ENCODE assay signal across 8 mouse cellular contexts in genomic region chr11:94385977-94386771, GRCm38 (mm10). TPM values are rescaled to one million over a fixed set of nuclear protein-coding genes. Genes with fewer than 3 reads are reported as not detected.
DNase-seq lines count a peak whose midpoint lies in the region; ATAC-seq and TF ChIP-seq lines count a peak whose summit lies in the region.

No protein-coding gene starts in this region.

- H3K4me3 ChIP-seq in heart, embryonic 11.5 days (ENCODE audit: low read depth, low read length): no peak overlapping the region
- no peak overlapping the region for H3K4me3 ChIP-seq in kidney, adult 2 months (ENCODE audit: insufficient read depth, low read depth, low read length)
- no peak overlapping the region for H3K4me3 ChIP-seq in lung, embryonic 14.5 days (ENCODE audit: low read depth, low read length)
- H3K4me3 ChIP-seq in neural tube, embryonic 13.5 days: no peak overlapping the region

- H3K4me1 ChIP-seq in heart, embryonic 11.5 days (ENCODE audit: control insufficient read depth, insufficient read depth, low read length): peaks cover 10% of the 10 kb centered on the region
- H3K4me1 ChIP-seq in kidney, adult 2 months (ENCODE audit: control insufficient read depth, insufficient read depth, low read length): peaks cover 5% of the 10 kb centered on the region; the same call in 1 of the 2 replicates
- H3K4me1 ChIP-seq in lung, embryonic 14.5 days (ENCODE audit: insufficient read depth): peaks cover 11% of the 10 kb centered on the region; the same call in 1 of the 2 replicates
- peaks cover 15% of the 10 kb centered on the region for H3K4me1 ChIP-seq in neural tube, embryonic 13.5 days (replicated peaks)

- H3K27ac ChIP-seq in heart, embryonic 11.5 days (ENCODE audit: low read depth, low read length): no peak overlapping the region
- H3K27ac ChIP-seq in kidney, adult 2 months (ENCODE audit: insufficient read depth, low read depth, low read length): peak overlapping the region; percentile 41; the same call in 1 of the 2 replicates
- H3K27ac ChIP-seq in lung, embryonic 14.5 days (ENCODE audit: low read depth): peak overlapping the region; percentile 33; the same call in 1 of the 2 replicates
- H3K27ac ChIP-seq in neural tube, embryonic 13.5 days (replicated peaks): 0 out of 2 replicates have a peak overlapping the region, but pooled peaks have one; percentile 15

- no peak for TF ChIP-seq CTCF in kidney, adult 2 months (conservative IDR thresholded peaks at IDR 0.05; ENCODE audit: insufficient read depth, insufficient read length, low read depth, low read length)
- TF ChIP-seq CTCF in lung, embryonic 14.5 days (IDR thresholded peaks at IDR 0.05; ENCODE audit: low read depth): no peak

- TF ChIP-seq POLR2A in kidney, adult 2 months (IDR thresholded peaks at IDR 0.05; ENCODE audit: low read depth, low read length): no peak

- ATAC-seq in heart, embryonic 11.5 days (replicated peaks; ENCODE audit: insufficient number of reproducible peaks, low FRiP score, low TSS enrichment): no peak; the same call in 1 of the 2 replicates
- ATAC-seq in lung, embryonic 14.5 days (ENCODE audit: insufficient read depth): peak; percentile 76
- peak; percentile 65 for ATAC-seq in neural tube, embryonic 13.5 days (ENCODE audit: low read depth)

- H3K36me3 ChIP-seq in heart, embryonic 11.5 days (ENCODE audit: control insufficient read depth, insufficient read depth, low read length): no peaks in the 10 kb centered on the region
- no peaks in the 10 kb centered on the region for H3K36me3 ChIP-seq in kidney, adult 2 months (ENCODE audit: control insufficient read depth, insufficient read depth, low read length)
- no peaks in the 10 kb centered on the region for H3K36me3 ChIP-seq in lung, embryonic 14.5 days (ENCODE audit: insufficient read depth)
- H3K36me3 ChIP-seq in neural tube, embryonic 13.5 days: no peaks in the 10 kb centered on the region

- peaks cover under 1% of the 10 kb centered on the region for H3K27me3 ChIP-seq in heart, embryonic 11.5 days (ENCODE audit: control insufficient read depth, insufficient read depth, low read length)
- no peaks in the 10 kb centered on the region for H3K27me3 ChIP-seq in kidney, adult 2 months (replicated peaks; ENCODE audit: control insufficient read depth, insufficient read depth, low read length)
- no peaks in the 10 kb centered on the region for H3K27me3 ChIP-seq in lung, embryonic 14.5 days (ENCODE audit: insufficient read depth, low read length)
- H3K27me3 ChIP-seq in neural tube, embryonic 13.5 days: peaks cover 5% of the 10 kb centered on the region; the same call in 1 of the 2 replicates

- peak overlapping the region; percentile 33 for H3K4me2 ChIP-seq in heart, embryonic 11.5 days
- peak overlapping the region; percentile 40 for H3K4me2 ChIP-seq in lung, embryonic 14.5 days
- H3K4me2 ChIP-seq in neural tube, embryonic 13.5 days: peak overlapping the region; percentile 13; the same call in 1 of the 2 replicates

- no peaks in the 10 kb centered on the region for H3K9me3 ChIP-seq in heart, embryonic 11.5 days (replicated peaks; ENCODE audit: control insufficient read depth, low read length)
- no peaks in the 10 kb centered on the region for H3K9me3 ChIP-seq in lung, embryonic 14.5 days (ENCODE audit: low read depth, low read length)
- no peaks in the 10 kb centered on the region for H3K9me3 ChIP-seq in neural tube, embryonic 13.5 days

- peak; percentile 46 to 67 for DNase-seq in adrenal gland, adult (ENCODE audit: inconsistent age in 2 of 2, low spot score in 1 of 2)
- DNase-seq in adrenal gland, postnatal 4 days (ENCODE audit: low spot score in 2 of 2): no peak
- DNase-seq in adrenal gland, adult 8-10 months: peak; percentile 35
- peak; percentile 76 for DNase-seq in kidney, adult 2 months
- DNase-seq in lung, embryonic 14.5 days: peak; percentile 74
- no peak for DNase-seq in adipocyte (ENCODE audit: low spot score)

- no peak overlapping the region for H3K9ac ChIP-seq in heart, embryonic 11.5 days (ENCODE audit: low read depth, low read length)
- no peak overlapping the region for H3K9ac ChIP-seq in lung, embryonic 14.5 days
- H3K9ac ChIP-seq in neural tube, embryonic 13.5 days: peak overlapping the region; percentile 41; the same call in 1 of the 2 replicates

- 15% methylated on average over 12 of the region's 12 CpGs for WGBS in heart, embryonic 11.5 days (ENCODE audit: insufficient replicate concordance)
- 21% methylated on average over 12 of the region's 12 CpGs for WGBS in kidney, adult 2 months
- 4% methylated on average over 12 of the region's 12 CpGs for WGBS in lung, embryonic 14.5 days
- 9% methylated on average over 12 of the region's 12 CpGs for WGBS in neural tube, embryonic 13.5 days

RNA-seq across cellular contexts. Expression of gene Abcc3, which starts 6.6 kb away (rescaled TPM):
- total RNA-seq in adrenal gland, postnatal 4 days (2021): 10 to 100 TPM in 1 of 2 experiments, 1 to 10 TPM in 1; 7.9 to 11.7 TPM
- total RNA-seq in adrenal gland, adult 8-10 months (2022): 10 to 100 TPM in 2 of 4 experiments, 1 to 10 TPM in 2; 4.7 to 15.0 (median 9.4) TPM
- polyA plus RNA-seq in heart, embryonic 11.5 days (2014; fragmentation: Nextera tagmentation; extraction: Ambion mirVana): 0.34 and 0.96 TPM in 2 replicates
- 43.8 and 51.7 TPM in 2 replicates for polyA plus RNA-seq in kidney, adult 2 months (2012; rRNA removed)
- polyA plus RNA-seq in lung, embryonic 14.5 days (2014; fragmentation: Nextera tagmentation; extraction: Ambion mirVana): 3.1 and 3.7 TPM in 2 replicates
- 0.68 and 1.0 TPM in 2 replicates for polyA plus RNA-seq in neural tube, embryonic 13.5 days (2015; fragmentation: Nextera tagmentation; extraction: Ambion mirVana)

RNA-seq across cellular contexts. Expression of gene Ankrd40, which starts 58.4 kb away (rescaled TPM):
- 100 to 1,000 TPM; 108 to 114 TPM for total RNA-seq in adrenal gland, postnatal 4 days (2021)
- total RNA-seq in adrenal gland, adult 8-10 months (2022): 100 to 1,000 TPM; 118 to 169 (median 156) TPM
- 34.3 and 34.9 TPM in 2 replicates for polyA plus RNA-seq in heart, embryonic 11.5 days (2014; fragmentation: Nextera tagmentation; extraction: Ambion mirVana)
- 124 and 139 TPM in 2 replicates for polyA plus RNA-seq in kidney, adult 2 months (2012; rRNA removed)
- 29.8 and 30.9 TPM in 2 replicates for polyA plus RNA-seq in lung, embryonic 14.5 days (2014; fragmentation: Nextera tagmentation; extraction: Ambion mirVana)
- polyA plus RNA-seq in neural tube, embryonic 13.5 days (2015; fragmentation: Nextera tagmentation; extraction: Ambion mirVana): 21.0 and 21.8 TPM in 2 replicates

Comparison
In these comparisons a context has a peak if more than half of its experiments do, and no peak if none do; other contexts are left out.
1. DNase-seq: peak in adrenal gland, adult (2 of 2), adrenal gland, adult 8-10 months (single experiment), kidney, adult 2 months (single experiment) and lung, embryonic 14.5 days (single experiment); none in adrenal gland, postnatal 4 days (0 of 2) and adipocyte (single experiment).
2. Peak in every context shown above with its lines, with median percentiles within 50 percentile points of each other: H3K4me2 ChIP-seq.